Mouse (Mus musculus) lung, postnatal 10 days (tissue): ENCODE results near the gene Epop.
A peak's percentile ranks its signal among the peaks of the same experiment; 100 is the strongest.
"Not testable (repeated sequence)": the region's sequence is repeated elsewhere in the genome, so short reads cannot be mapped to it uniquely, and the experiment has no call there.

Source experiments
- DNase-seq: peaks from one replicate; pipeline ENCODE4 v3.0.0; 2021

Gene Epop

GRCm38 (mm10) chr11:97659990-97660714 is 30.6 kb upstream of the Epop start:
- DNase-seq: peak; percentile 77

- no peak for DNase-seq
These were observed 29.9 kb upstream of the Epop start for GRCm38 (mm10) chr11:97659267-97659989.

- DNase-seq: no peak
These were observed 29.3 kb upstream of the Epop start for GRCm38 (mm10) chr11:97658751-97659266.

- DNase-seq: not testable (repeated sequence)
These were observed 28.5 kb upstream of the Epop start for GRCm38 (mm10) chr11:97657967-97658366.

GRCm38 (mm10) chr11:97657184-97657945 is 27.9 kb upstream of the Epop start:
- no peak for DNase-seq

GRCm38 (mm10) chr11:97656269-97656971 is 26.9 kb upstream of the Epop start:
- no peak for DNase-seq

- no peak for DNase-seq
These were observed 24.7 kb upstream of the Epop start for GRCm38 (mm10) chr11:97654210-97654609.

- DNase-seq: not testable (repeated sequence)
These were observed 23.9 kb upstream of the Epop start for GRCm38 (mm10) chr11:97653376-97653775.

GRCm38 (mm10) chr11:97650341-97650740 is 20.8 kb upstream of the Epop start:
- DNase-seq: no peak

GRCm38 (mm10) chr11:97648541-97648940 is 19.0 kb upstream of the Epop start:
- DNase-seq: not testable (repeated sequence)

- DNase-seq: peak; percentile 85
These were observed 15.3 kb upstream of the Epop start for GRCm38 (mm10) chr11:97644834-97645233.

- no peak for DNase-seq
These were observed 14.0 kb upstream of the Epop start for GRCm38 (mm10) chr11:97643380-97644055.

GRCm38 (mm10) chr11:97642746-97643145 is 13.2 kb upstream of the Epop start:
- DNase-seq: no peak

GRCm38 (mm10) chr11:97641668-97642067 is 12.2 kb upstream of the Epop start:
- DNase-seq: no peak

- DNase-seq: no peak
These were observed 6.0 kb upstream of the Epop start for GRCm38 (mm10) chr11:97635468-97636019.

GRCm38 (mm10) chr11:97632440-97632839 is 2.9 kb upstream of the Epop start:
- DNase-seq: not testable (repeated sequence)

GRCm38 (mm10) chr11:97631938-97632337 is 2.4 kb upstream of the Epop start:
- peak; percentile 93 for DNase-seq

- no peak for DNase-seq
These were observed 2.0 kb upstream of the Epop start for GRCm38 (mm10) chr11:97631500-97631899.

- DNase-seq: no peak
These were observed 1.5 kb upstream of the Epop start for GRCm38 (mm10) chr11:97631046-97631445.

GRCm38 (mm10) chr11:97628568-97629518 is 659 bp downstream of the Epop start:
- DNase-seq: peak; percentile 36

GRCm38 (mm10) chr11:97628303-97628567 is 1.3 kb downstream of the Epop start:
- DNase-seq: peak; percentile 34
